Mouse (Mus musculus): ENCODE measurements around the gene Gm10277. TPM values are rescaled to one million over a fixed set of nuclear protein-coding genes. Genes with fewer than 3 reads are reported as not detected.

Gene Gm10277
- total and polyA plus RNA-seq, 2 experiments from 2014 or later = 0.69 TPM; not detected in 1

DNA sequence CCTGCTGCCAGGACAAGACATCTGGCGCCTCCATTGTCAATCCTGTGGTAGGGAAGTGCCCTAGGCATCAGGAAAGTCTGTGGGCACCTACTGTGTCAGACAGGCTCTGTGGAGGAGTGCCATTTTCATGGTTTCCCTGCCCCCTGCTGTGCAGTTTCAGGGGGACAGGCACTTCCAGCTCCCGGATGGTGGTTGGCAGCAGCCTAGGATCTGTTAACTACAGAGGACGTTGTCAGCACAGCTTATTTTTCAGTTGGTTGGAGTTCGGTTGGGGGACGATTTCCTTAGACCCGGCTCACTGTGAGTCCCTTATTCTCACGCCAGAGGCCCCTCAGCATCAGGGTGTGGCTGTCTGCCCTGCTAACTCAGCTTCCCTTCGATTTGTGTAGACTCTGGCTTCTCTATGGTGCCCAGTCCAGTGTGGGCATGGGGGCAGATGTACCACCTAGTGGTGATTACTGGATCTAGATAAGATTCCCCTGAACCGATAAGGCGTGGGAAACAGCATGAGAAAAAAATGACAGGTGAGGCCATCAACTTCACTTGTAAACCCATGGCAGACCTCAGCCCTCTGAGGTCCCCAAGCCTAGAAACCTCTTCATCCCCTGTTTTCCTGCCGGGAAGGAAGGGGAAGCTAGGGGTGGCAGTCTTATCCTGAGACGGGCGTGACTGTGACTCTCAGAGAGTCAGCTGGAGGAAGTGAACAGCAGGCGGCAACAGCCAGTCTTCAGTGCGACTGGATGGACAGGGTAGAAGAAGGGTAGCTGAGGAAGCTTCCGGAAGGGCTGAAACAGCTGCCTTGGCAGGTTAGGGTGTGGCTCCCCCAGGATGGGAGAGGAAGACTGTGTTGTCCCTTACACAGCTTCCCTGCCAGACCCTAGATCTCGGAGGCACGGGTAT is 3.5 kb downstream of the Gm10277 start:
- TF ChIP-seq CTCF (IDR thresholded peaks at IDR 0.05; ENCODE audit: low read depth) = peak; percentile 48; the same call in 1 of the 2 replicates
- peak; percentile 51; the same call in 1 of the 2 replicates for ATAC-seq
- peak; percentile 67 for DNase-seq (ENCODE audit: low spot score)
- Histone ChIP-seq H3K36me3 (ENCODE audit: insufficient read depth, low read length) (no peaks in the 10 kb centered on the region; the same call in 1 of the 2 replicates), H3K4me3 (ENCODE audit: low read length) (no peak overlapping the region), H3K27me3 (ENCODE audit: insufficient read depth, low read length) (no peaks in the 10 kb centered on the region), H3K9me3 (ENCODE audit: low read length) (no peaks in the 10 kb centered on the region), H3K4me2 (ENCODE audit: low read depth, low read length) (no peak overlapping the region), H3K27ac (peak overlapping the region; percentile 48), H3K9ac (replicated peaks; ENCODE audit: low read length) (0 out of 2 replicates have a peak overlapping the region, but pooled peaks have one; percentile 21), H3K4me1 (ENCODE audit: insufficient read depth, low read length) (peaks cover 20% of the 10 kb centered on the region)
- 44% methylated on average over 18 of the region's 18 CpGs for WGBS

DNA sequence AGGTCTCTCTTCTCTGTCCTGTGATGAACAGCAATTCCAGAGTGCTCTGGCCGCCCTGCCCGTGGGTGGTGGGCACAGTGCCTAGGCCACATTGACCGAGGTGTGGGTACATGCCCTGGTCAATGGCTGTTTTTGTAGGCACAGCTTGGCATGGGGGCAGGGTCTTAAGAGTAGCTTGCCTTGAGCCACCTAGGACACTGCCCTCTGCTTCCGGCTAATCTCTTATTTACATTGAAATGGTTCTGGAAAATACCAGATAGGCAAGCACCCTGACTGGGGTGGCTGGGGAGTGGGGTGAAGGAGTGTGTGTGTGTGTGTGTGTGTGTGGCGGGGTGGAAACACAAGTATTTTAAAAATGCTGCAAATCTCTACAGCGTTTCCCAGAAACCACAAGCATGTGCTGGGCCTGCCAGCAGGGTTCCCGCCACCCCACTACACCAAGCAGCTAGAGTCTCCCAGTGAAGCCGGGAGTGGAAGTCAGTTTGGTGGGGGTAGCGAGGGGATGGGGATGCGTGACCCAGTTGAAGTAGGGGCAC is 4.3 kb downstream of the Gm10277 start:
- Histone ChIP-seq H3K9ac (replicated peaks; ENCODE audit: low read length) (0 out of 2 replicates have a peak overlapping the region, but pooled peaks have one; percentile 21), H3K4me3 (ENCODE audit: low read length) (no peak overlapping the region), H3K27me3 (ENCODE audit: insufficient read depth, low read length) (no peaks in the 10 kb centered on the region), H3K4me1 (ENCODE audit: insufficient read depth, low read length) (peaks cover 20% of the 10 kb centered on the region), H3K36me3 (ENCODE audit: insufficient read depth, low read length) (peaks cover 3% of the 10 kb centered on the region; the same call in 1 of the 2 replicates), H3K9me3 (ENCODE audit: low read length) (no peaks in the 10 kb centered on the region), H3K4me2 (ENCODE audit: low read depth, low read length) (no peak overlapping the region), H3K27ac (peak overlapping the region; percentile 48)
- DNase-seq (ENCODE audit: low spot score) (no peak), ATAC-seq (peak; percentile 34; the same call in 1 of the 2 replicates)
- WGBS = 27% methylated on average over 10 of the region's 10 CpGs
- TF ChIP-seq CTCF (IDR thresholded peaks at IDR 0.05; ENCODE audit: low read depth) = no peak

DNA sequence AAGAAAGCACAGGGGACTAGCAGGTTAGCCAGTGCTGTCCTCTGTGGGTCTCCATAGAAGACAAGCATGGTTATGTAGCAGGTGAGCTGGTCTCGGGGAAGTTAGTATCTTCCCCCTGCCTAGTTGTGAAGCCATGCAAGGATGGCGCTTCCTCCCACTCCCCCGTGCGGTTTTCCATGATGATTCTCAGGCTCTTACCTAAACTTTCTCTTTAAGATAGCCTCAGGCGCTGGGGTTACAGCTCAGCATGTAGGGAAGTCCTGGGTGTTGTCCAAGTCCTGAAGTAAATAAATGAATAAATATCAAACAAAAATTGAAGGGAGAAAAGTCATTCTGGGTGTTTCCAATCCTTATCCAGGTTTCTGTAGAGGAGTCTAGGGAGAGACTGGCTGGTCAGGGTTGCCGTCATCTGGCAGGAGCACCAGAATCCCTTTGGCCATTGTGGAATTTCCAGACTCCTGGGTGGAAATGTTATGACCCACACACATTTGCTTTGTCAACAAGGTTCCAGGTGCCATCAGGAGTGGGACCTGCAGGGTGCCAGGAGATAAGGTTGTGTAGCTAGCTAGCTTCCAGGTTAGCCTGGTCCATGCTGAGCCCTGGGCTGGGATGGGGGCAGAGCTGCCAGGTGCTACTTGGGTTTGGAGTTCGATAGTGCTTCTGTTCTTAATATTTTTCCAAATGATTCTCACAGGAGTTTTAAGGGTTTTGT is 5.3 kb downstream of the Gm10277 start:
- TF ChIP-seq CTCF (IDR thresholded peaks at IDR 0.05; ENCODE audit: low read depth) = no peak

DNA sequence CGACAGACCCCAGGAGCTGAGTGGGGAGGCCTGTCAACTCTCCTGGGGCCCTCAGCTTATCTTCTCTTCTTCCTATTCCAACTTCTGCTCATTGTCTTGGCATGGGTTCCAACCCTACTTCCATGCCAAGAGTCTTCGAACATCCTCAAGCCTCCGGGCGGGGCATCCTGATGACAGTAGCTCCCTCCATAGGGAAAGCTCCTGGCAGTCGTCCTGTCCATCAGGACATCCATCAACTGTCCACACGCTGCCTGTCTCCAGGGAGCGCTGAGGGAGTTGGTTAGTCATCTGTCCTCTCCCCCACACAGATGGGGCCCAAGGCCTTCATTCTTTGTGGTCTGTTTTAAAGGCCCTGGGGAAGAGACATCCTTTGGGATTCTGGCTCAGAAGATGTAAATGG is 6.5 kb downstream of the Gm10277 start:
- H3K27me3 ChIP-seq (ENCODE audit: insufficient read depth, low read length) = no peaks in the 10 kb centered on the region
- peaks cover 16% of the 10 kb centered on the region for H3K4me1 ChIP-seq (ENCODE audit: insufficient read depth, low read length)
- no peak for ATAC-seq
- H3K9me3 ChIP-seq (ENCODE audit: low read length) = no peaks in the 10 kb centered on the region
- no peak for TF ChIP-seq CTCF (IDR thresholded peaks at IDR 0.05; ENCODE audit: low read depth)
- peaks cover 12% of the 10 kb centered on the region; the same call in 1 of the 2 replicates for H3K36me3 ChIP-seq (ENCODE audit: insufficient read depth, low read length)
- no peak overlapping the region for H3K27ac ChIP-seq
- no peak for DNase-seq (ENCODE audit: low spot score)
- WGBS = 48% methylated on average over 7 of the region's 7 CpGs
- H3K9ac ChIP-seq (replicated peaks; ENCODE audit: low read length) = no peak overlapping the region
- no peak overlapping the region for H3K4me3 ChIP-seq (ENCODE audit: low read length)
- no peak overlapping the region for H3K4me2 ChIP-seq (ENCODE audit: low read depth, low read length)

More for the DNA sequence above, 5.3 kb downstream of the Gm10277 start:
- no peaks in the 10 kb centered on the region for H3K27me3 ChIP-seq (ENCODE audit: insufficient read depth, low read length)
- no peak overlapping the region for H3K4me3 ChIP-seq (ENCODE audit: low read length)
- H3K36me3 ChIP-seq (ENCODE audit: insufficient read depth, low read length) = peaks cover 12% of the 10 kb centered on the region; the same call in 1 of the 2 replicates
- no peak overlapping the region for H3K27ac ChIP-seq
- no peak for ATAC-seq
- 87% methylated on average over 7 of the region's 7 CpGs for WGBS
- H3K9me3 ChIP-seq (ENCODE audit: low read length) = no peaks in the 10 kb centered on the region
- H3K4me2 ChIP-seq (ENCODE audit: low read depth, low read length) = no peak overlapping the region
- peaks cover 20% of the 10 kb centered on the region for H3K4me1 ChIP-seq (ENCODE audit: insufficient read depth, low read length)
- DNase-seq (ENCODE audit: low spot score) = no peak
- H3K9ac ChIP-seq (replicated peaks; ENCODE audit: low read length) = no peak overlapping the region

DNA sequence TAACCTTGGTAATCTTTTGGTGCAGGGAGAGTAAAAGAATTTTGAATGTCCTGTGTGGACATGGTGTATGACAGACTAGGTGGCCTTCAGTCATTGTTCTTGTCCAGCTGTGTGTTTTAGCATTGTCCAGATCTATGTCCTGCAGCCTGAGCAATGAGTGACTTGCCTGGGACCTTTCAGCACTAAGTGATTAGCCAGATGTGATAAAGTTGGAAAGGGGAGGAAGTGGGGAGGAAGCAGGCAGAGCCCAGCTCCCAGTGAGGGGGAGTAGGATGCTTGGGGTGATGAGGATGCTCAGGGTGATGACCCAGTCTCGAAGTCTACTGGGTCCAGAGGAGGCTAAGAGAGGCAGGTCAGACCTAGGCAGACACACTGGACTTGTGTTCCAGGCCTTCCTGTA is 8.3 kb downstream of the Gm10277 start:
- no peak overlapping the region for H3K4me3 ChIP-seq (ENCODE audit: low read length)
- H3K27ac ChIP-seq = no peak overlapping the region
- no peak overlapping the region for H3K9ac ChIP-seq (replicated peaks; ENCODE audit: low read length)
- DNase-seq (ENCODE audit: low spot score) = no peak
- no peaks in the 10 kb centered on the region for H3K9me3 ChIP-seq (ENCODE audit: low read length)
- no peak overlapping the region for H3K4me2 ChIP-seq (ENCODE audit: low read depth, low read length)
- H3K27me3 ChIP-seq (ENCODE audit: insufficient read depth, low read length) = no peaks in the 10 kb centered on the region
- WGBS = 90% methylated on average over 1 of the region's 1 CpGs
- H3K36me3 ChIP-seq (ENCODE audit: insufficient read depth, low read length) = peaks cover 12% of the 10 kb centered on the region; the same call in 1 of the 2 replicates
- TF ChIP-seq CTCF (IDR thresholded peaks at IDR 0.05; ENCODE audit: low read depth) = no peak
- no peak for ATAC-seq
- H3K4me1 ChIP-seq (ENCODE audit: insufficient read depth, low read length) = peaks cover 4% of the 10 kb centered on the region; the same call in 1 of the 2 replicates

DNA sequence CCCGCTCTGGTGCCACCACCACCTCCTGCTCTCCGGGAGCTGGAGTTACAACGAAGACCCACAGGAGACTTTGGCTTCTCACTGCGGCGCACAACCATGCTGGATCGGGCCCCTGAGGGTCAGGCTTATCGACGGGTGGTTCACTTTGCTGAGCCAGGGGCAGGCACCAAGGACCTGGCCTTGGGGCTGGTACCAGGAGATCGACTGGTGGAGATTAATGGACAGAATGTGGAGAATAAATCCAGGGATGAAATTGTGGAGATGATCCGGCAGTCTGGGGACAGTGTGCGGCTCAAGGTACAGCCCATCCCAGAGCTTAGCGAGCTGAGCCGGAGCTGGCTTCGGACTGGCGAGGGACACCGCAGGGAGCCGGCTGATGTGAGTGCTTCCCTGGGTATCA is 9.6 kb downstream of the Gm10277 start:
- H3K4me3 ChIP-seq (ENCODE audit: low read length) = no peak overlapping the region
- H3K4me1 ChIP-seq (ENCODE audit: insufficient read depth, low read length) = no peaks in the 10 kb centered on the region
- H3K27ac ChIP-seq = no peak overlapping the region
- DNase-seq (ENCODE audit: low spot score) (no peak), ATAC-seq (no peak)
- 88% methylated on average over 17 of the region's 17 CpGs for WGBS
- H3K9me3 ChIP-seq (ENCODE audit: low read length) = no peaks in the 10 kb centered on the region
- peaks cover 12% of the 10 kb centered on the region; the same call in 1 of the 2 replicates for H3K36me3 ChIP-seq (ENCODE audit: insufficient read depth, low read length)
- H3K4me2 ChIP-seq (ENCODE audit: low read depth, low read length) = no peak overlapping the region
- no peak for TF ChIP-seq CTCF (IDR thresholded peaks at IDR 0.05; ENCODE audit: low read depth)
- H3K9ac ChIP-seq (replicated peaks; ENCODE audit: low read length) = no peak overlapping the region
- H3K27me3 ChIP-seq (ENCODE audit: insufficient read depth, low read length) = no peaks in the 10 kb centered on the region

Data from hindbrain, postnatal 0 days (tissue).